Comparison of ENCODE assay signal across 14 mouse cellular contexts in genomic region chr6:86509194-86509865, GRCm38 (mm10).
"Had no signal": no experiment of that assay in that cellular context is flagged by ENCODE, and none has a peak within 500 bp of the region (broad histone marks: within the 10 kb centered on the region; RNA-seq: fewer than 3 reads in every experiment).

No protein-coding gene starts in this region.

- H3K27me3 ChIP-seq: intestine, embryonic 15.5 days; kidney, embryonic 15.5 days; limb, embryonic 12.5 days; stomach, embryonic 15.5 days had no signal

- H3K36me3 ChIP-seq: intestine, embryonic 15.5 days; kidney, embryonic 15.5 days; limb, embryonic 12.5 days; midbrain, embryonic 10.5 days; stomach, embryonic 15.5 days had no signal

- ATAC-seq: intestine, embryonic 15.5 days; lung, postnatal 0 days; midbrain, embryonic 16.5 days had no signal

- H3K9ac ChIP-seq: intestine, embryonic 15.5 days; kidney, embryonic 15.5 days; limb, embryonic 12.5 days; stomach, embryonic 15.5 days had no signal

- H3K27ac ChIP-seq: intestine, embryonic 15.5 days; kidney, embryonic 15.5 days; limb, embryonic 12.5 days; midbrain, embryonic 10.5 days; stomach, embryonic 15.5 days had no signal

- H3K4me2 ChIP-seq: intestine, embryonic 15.5 days; kidney, embryonic 15.5 days; limb, embryonic 12.5 days; stomach, embryonic 15.5 days had no signal

- H3K4me1 ChIP-seq: intestine, embryonic 15.5 days; limb, embryonic 12.5 days; midbrain, embryonic 10.5 days; stomach, embryonic 15.5 days had no signal

- DNase-seq: kidney, adult 18-20 months; kidney, postnatal 14 days; layer of hippocampus, postnatal 36 days; lung, adult 2 months; lung, postnatal 4 days; right cerebral cortex, postnatal 14 days; thymus, postnatal 36 days had no signal

- H3K4me3 ChIP-seq: intestine, embryonic 15.5 days; kidney, embryonic 15.5 days; limb, embryonic 12.5 days; midbrain, embryonic 10.5 days; stomach, embryonic 15.5 days had no signal

- H3K9me3 ChIP-seq: intestine, embryonic 15.5 days; kidney, embryonic 15.5 days; limb, embryonic 12.5 days; midbrain, embryonic 10.5 days; stomach, embryonic 15.5 days had no signal
